Mouse (Mus musculus) brown adipose tissue, adult 24 weeks (tissue): Measurements from ENCODE around the gene Jaml. TPM values are rescaled to one million over a fixed set of nuclear protein-coding genes. Genes with fewer than 3 reads are reported as not detected.

Experiments used
- H3K27ac ChIP-seq: fragments of 200-500 bp; replicated peaks from 2 replicates; pipeline ENCODE4 v1.5.1; 2012; ENCODE audit warnings: low read depth, mild to moderate bottlenecking, low read length
- H3K4me1 ChIP-seq: fragments of 200-500 bp; 2 replicates; pipeline ENCODE4 v1.6.1; 2012; ENCODE audit warnings: low read length, mixed read lengths; ENCODE audit not compliant: control insufficient read depth, insufficient read depth, insufficient read length
- H3K4me3 ChIP-seq: fragments of 200-500 bp; 2 replicates; pipeline ENCODE4 v1.5.1; 2012; ENCODE audit warnings: low read depth, mild to moderate bottlenecking, low read length, moderate library complexity; ENCODE audit not compliant: insufficient read depth
- polyA plus RNA-seq: library from polyadenylated mRNA; stranded (reverse); fragments of >200 nt; gene quantifications from 2 replicates; pipeline ENCODE4 v1.2.4, GENCODE M21; 2012; ENCODE audit not compliant: missing spikeins, insufficient read depth, insufficient read length

Jaml gene
- polyA plus RNA-seq, 1 experiment = not detected

- Histone ChIP-seq H3K4me1 (no peaks in the 10 kb centered on the region), H3K27ac (no peak overlapping the region), H3K4me3 (no peak overlapping the region)
Observed at GRCm38 (mm10) chr9:45058304-45058940, 20.6 kb upstream of the Jaml start.

- H3K4me3 ChIP-seq = no peak overlapping the region
Observed at GRCm38 (mm10) chr9:45060151-45060550, 18.8 kb upstream of the Jaml start.

GRCm38 (mm10) chr9:45062677-45063076 lies 16.3 kb upstream of the Jaml start:
- Histone ChIP-seq H3K27ac (no peak overlapping the region), H3K4me3 (no peak overlapping the region), H3K4me1 (no peaks in the 10 kb centered on the region)

More at GRCm38 (mm10) chr9:45060151-45060550, 18.8 kb upstream of the Jaml start:
- H3K27ac ChIP-seq = no peak overlapping the region
- no peaks in the 10 kb centered on the region for H3K4me1 ChIP-seq

GRCm38 (mm10) chr9:45064421-45064820 lies 14.6 kb upstream of the Jaml start:
- no peaks in the 10 kb centered on the region for H3K4me1 ChIP-seq
- no peak overlapping the region for H3K27ac ChIP-seq
- no peak overlapping the region for H3K4me3 ChIP-seq

- Histone ChIP-seq H3K4me1 (no peaks in the 10 kb centered on the region), H3K4me3 (no peak overlapping the region)
Observed at GRCm38 (mm10) chr9:45066735-45067134, 12.2 kb upstream of the Jaml start.

GRCm38 (mm10) chr9:45071800-45072199 lies 7.2 kb upstream of the Jaml start:
- no peak overlapping the region for H3K4me3 ChIP-seq
- H3K4me1 ChIP-seq = no peaks in the 10 kb centered on the region
- no peak overlapping the region for H3K27ac ChIP-seq

More at GRCm38 (mm10) chr9:45066735-45067134, 12.2 kb upstream of the Jaml start:
- H3K27ac ChIP-seq = no peak overlapping the region

- Histone ChIP-seq H3K4me3 (no peak overlapping the region), H3K27ac (no peak overlapping the region), H3K4me1 (no peaks in the 10 kb centered on the region)
Observed at GRCm38 (mm10) chr9:45077859-45078258, 1.1 kb upstream of the Jaml start.

- Histone ChIP-seq H3K27ac (no peak overlapping the region), H3K4me1 (no peaks in the 10 kb centered on the region), H3K4me3 (no peak overlapping the region)
Observed at GRCm38 (mm10) chr9:45083132-45083531, 4.1 kb downstream of the Jaml start.

- Histone ChIP-seq H3K4me1 (no peaks in the 10 kb centered on the region), H3K4me3 (no peak overlapping the region), H3K27ac (no peak overlapping the region)
Observed at GRCm38 (mm10) chr9:45084556-45084955, 5.6 kb downstream of the Jaml start.

GRCm38 (mm10) chr9:45085741-45086690 lies 7.0 kb downstream of the Jaml start:
- H3K27ac ChIP-seq = no peak overlapping the region
- H3K4me1 ChIP-seq = no peaks in the 10 kb centered on the region
- H3K4me3 ChIP-seq = no peak overlapping the region

- Histone ChIP-seq H3K4me3 (no peak overlapping the region), H3K27ac (no peak overlapping the region)
Observed at GRCm38 (mm10) chr9:45088040-45088439, 9.1 kb downstream of the Jaml start.

GRCm38 (mm10) chr9:45090811-45091210 lies 11.8 kb downstream of the Jaml start:
- Histone ChIP-seq H3K4me3 (no peak overlapping the region), H3K27ac (no peak overlapping the region), H3K4me1 (no peaks in the 10 kb centered on the region; the same call in 1 of the 2 replicates)

More at GRCm38 (mm10) chr9:45088040-45088439, 9.1 kb downstream of the Jaml start:
- no peaks in the 10 kb centered on the region for H3K4me1 ChIP-seq

GRCm38 (mm10) chr9:45092641-45093040 lies 13.7 kb downstream of the Jaml start:
- no peak overlapping the region for H3K4me3 ChIP-seq
- no peak overlapping the region for H3K27ac ChIP-seq
- H3K4me1 ChIP-seq = no peaks in the 10 kb centered on the region; the same call in 1 of the 2 replicates

GRCm38 (mm10) chr9:45095149-45095937 lies 16.4 kb downstream of the Jaml start:
- Histone ChIP-seq H3K4me3 (no peak overlapping the region), H3K27ac (no peak overlapping the region), H3K4me1 (no peaks in the 10 kb centered on the region; the same call in 1 of the 2 replicates)

- Histone ChIP-seq H3K27ac (no peak overlapping the region), H3K4me1 (no peaks in the 10 kb centered on the region; the same call in 1 of the 2 replicates), H3K4me3 (no peak overlapping the region)
Observed at GRCm38 (mm10) chr9:45097877-45098276, 18.9 kb downstream of the Jaml start.
